Mouse (Mus musculus): ENCODE data around the gene Slc25a51.
A peak's percentile ranks its signal among the peaks of the same experiment; 100 is the strongest.
"Not testable (repeated sequence)": the region's sequence is repeated elsewhere in the genome, so short reads cannot be mapped to it uniquely, and the experiment has no call there.

Gene Slc25a51

GRCm38 (mm10) chr4:45399421-45400210 is 8.9 kb downstream of the Slc25a51 start:
- no peak for DNase-seq (ENCODE audit: low read depth, low spot score)

- DNase-seq (ENCODE audit: low read depth, low spot score), result not testable (repeated sequence)
Measured at GRCm38 (mm10) chr4:45398315-45398714, 10.3 kb downstream of the Slc25a51 start.

- not testable (repeated sequence) for DNase-seq (ENCODE audit: low read depth, low spot score)
Measured at GRCm38 (mm10) chr4:45396211-45396610, 12.4 kb downstream of the Slc25a51 start.

- DNase-seq (ENCODE audit: low read depth, low spot score), result no peak
Measured at GRCm38 (mm10) chr4:45393658-45394057, 14.9 kb downstream of the Slc25a51 start.

GRCm38 (mm10) chr4:45392994-45393393 is 15.6 kb downstream of the Slc25a51 start:
- DNase-seq (ENCODE audit: low read depth, low spot score), result no peak

- DNase-seq (ENCODE audit: low read depth, low spot score), result no peak
Measured at GRCm38 (mm10) chr4:45392572-45392971, 16.0 kb downstream of the Slc25a51 start.

GRCm38 (mm10) chr4:45392099-45392498 is 16.5 kb downstream of the Slc25a51 start:
- DNase-seq (ENCODE audit: low read depth, low spot score), result no peak

- DNase-seq (ENCODE audit: low read depth, low spot score), result peak; percentile 62
Measured at GRCm38 (mm10) chr4:45387296-45387695, 21.3 kb downstream of the Slc25a51 start.

GRCm38 (mm10) chr4:45382133-45382532 is 26.4 kb downstream of the Slc25a51 start:
- peak; percentile 30 for DNase-seq (ENCODE audit: low read depth, low spot score)

GRCm38 (mm10) chr4:45380903-45381580 is 27.5 kb downstream of the Slc25a51 start:
- peak; percentile 63 for DNase-seq (ENCODE audit: low read depth, low spot score)

- DNase-seq (ENCODE audit: low read depth, low spot score), result no peak
Measured at GRCm38 (mm10) chr4:45376573-45376972, 32.0 kb downstream of the Slc25a51 start.

GRCm38 (mm10) chr4:45374879-45375278 is 33.7 kb downstream of the Slc25a51 start:
- DNase-seq (ENCODE audit: low read depth, low spot score), result no peak

- no peak for DNase-seq (ENCODE audit: low read depth, low spot score)
Measured at GRCm38 (mm10) chr4:45371261-45371660, 37.3 kb downstream of the Slc25a51 start.

- no peak for DNase-seq (ENCODE audit: low read depth, low spot score)
Measured at GRCm38 (mm10) chr4:45356653-45357052, 51.9 kb downstream of the Slc25a51 start.
